Mouse (Mus musculus) heart, adult 2 months (tissue): ENCODE measurements around the gene Eif2ak1.

Source experiments
- EP300 ChIP-seq: fragments of 200-500 bp; IDR thresholded peaks from 2 replicates; pipeline ENCODE4 v1.6.1; 2011; ENCODE audit warnings: low read depth, low read length, control low read depth; ENCODE audit not compliant: insufficient read depth
- POLR2A ChIP-seq: fragments of 200-500 bp; IDR thresholded peaks from 2 replicates; pipeline ENCODE4 v1.6.1; 2011; ENCODE audit warnings: mild to moderate bottlenecking, low read depth, low read length, control low read depth; ENCODE audit not compliant: insufficient read depth

- TF ChIP-seq POLR2A (no peak), EP300 (no peak)
These were observed 67.7 kb downstream of the Eif2ak1 start for GRCm38 (mm10) chr5:143885274-143885673.
